Mouse (Mus musculus) liver, adult (tissue): ENCODE measurements around the gene Prkg1.

Experiments used
- GATA4 ChIP-seq: IDR thresholded peaks from 2 replicates; pipeline ENCODE4 v1.6.1; 2014; ENCODE audit warnings: mild to moderate bottlenecking, low read length; ENCODE audit not compliant: insufficient replicate concordance

Gene Prkg1

GRCm38 (mm10) chr19:30553740-30554139 lies 1211.1 kb downstream of the Prkg1 start:
- no peak for TF ChIP-seq GATA4

GRCm38 (mm10) chr19:30552260-30552659 lies 1212.6 kb downstream of the Prkg1 start:
- TF ChIP-seq GATA4 = no peak

- TF ChIP-seq GATA4 = no peak
Measured at GRCm38 (mm10) chr19:30549854-30550647, 1214.8 kb downstream of the Prkg1 start.

GRCm38 (mm10) chr19:30549044-30549853 lies 1215.6 kb downstream of the Prkg1 start, which contains the start of gene Dkk1:
Gene Dkk1, minus strand, starts transcription at chr19:30549665.
- TF ChIP-seq GATA4 = no peak

- no peak for TF ChIP-seq GATA4
Measured at GRCm38 (mm10) chr19:30548411-30549043, 1216.3 kb downstream of the Prkg1 start.

GRCm38 (mm10) chr19:30516771-30517170 lies 1248.1 kb downstream of the Prkg1 start:
- TF ChIP-seq GATA4 = no peak
